Mouse (Mus musculus) hindbrain, postnatal 0 days (tissue): ENCODE results near the gene Braf. TPM values are rescaled to one million over a fixed set of nuclear protein-coding genes. Genes with fewer than 3 reads are reported as not detected.
A peak's percentile ranks its signal among the peaks of the same experiment; 100 is the strongest.

ENCODE experiments used
- ATAC-seq: fragments of 200-750 bp; cut with Nextera tagmentation; 2 replicates; pipeline ENCODE4 v1.8.0; 2017; ENCODE audit warnings: mild to moderate bottlenecking, moderate TSS enrichment, moderate library complexity
- DNase-seq: peaks from one replicate; pipeline ENCODE4 v3.0.0-alpha.2; 2015; ENCODE audit warnings: low spot score
- H3K27ac ChIP-seq: fragments of 300-500 bp; sonication (generic); 2 replicates; pipeline ENCODE4 v1.5.1; 2014; ENCODE audit warnings: mild to moderate bottlenecking
- H3K27me3 ChIP-seq: fragments of 300-500 bp; sonication (generic); 2 replicates; pipeline ENCODE4 v1.6.1; 2014; ENCODE audit warnings: low read length, mixed read lengths; ENCODE audit not compliant: insufficient read depth
- H3K36me3 ChIP-seq: fragments of 300-500 bp; sonication (generic); 2 replicates; pipeline ENCODE4 v1.6.1; 2014; ENCODE audit warnings: low read length, mixed read lengths; ENCODE audit not compliant: insufficient read depth
- H3K4me1 ChIP-seq: fragments of 300-500 bp; sonication (generic); 2 replicates; pipeline ENCODE4 v1.6.1; 2014; ENCODE audit warnings: antibody characterized with exemption, low read length, mixed read lengths; ENCODE audit not compliant: insufficient read depth
- H3K4me2 ChIP-seq: fragments of 300-500 bp; sonication (generic); 2 replicates; pipeline ENCODE4 v1.6.1; 2014; ENCODE audit warnings: low read depth, mild to moderate bottlenecking, low read length, moderate library complexity, mixed read lengths
- H3K4me3 ChIP-seq: fragments of 300-500 bp; sonication (generic); 2 replicates; pipeline ENCODE4 v1.5.1; 2014; ENCODE audit warnings: low read length
- H3K9ac ChIP-seq: fragments of 300-500 bp; sonication (generic); replicated peaks from 2 replicates; pipeline ENCODE4 v1.6.1; 2014; ENCODE audit warnings: mild to moderate bottlenecking, low read length, moderate library complexity, mixed read lengths
- H3K9me3 ChIP-seq: fragments of 300-500 bp; sonication (generic); 2 replicates; pipeline ENCODE4 v1.6.1; 2016; ENCODE audit warnings: low read length, mixed read lengths
- CTCF ChIP-seq: IDR thresholded peaks from 2 replicates; pipeline ENCODE4 v1.5.1; 2016; ENCODE audit warnings: antibody characterized with exemption, control low read depth, low read depth
- WGBS: fragments of 180-500 bp; shearing (Covaris S2); extraction: QIAGEN DNeasy Blood & Tissue Kit; methylation state at CpG from one replicate; pipeline ENCODE4 v1.1.7; 2014; 5-methylcytosine and 5-hydroxymethylcytosine counted together
- polyA plus RNA-seq: library from polyadenylated mRNA; unstranded; fragments of >200 nt; fragmentation: Nextera tagmentation; extraction: Ambion mirVana; gene quantifications from 2 replicates; pipeline ENCODE4 v1.2.1, GENCODE M21; 2015
- total RNA-seq: library from RNA; depleted of rRNA; stranded (reverse); fragments of >200 nt; gene quantifications from 2 replicates; pipeline ENCODE4 v1.2.3, GENCODE M21; 2014

Braf gene
- total and polyA plus RNA-seq, 2 experiments from 2014 or later: 17.3 to 49.6 TPM

DNA sequence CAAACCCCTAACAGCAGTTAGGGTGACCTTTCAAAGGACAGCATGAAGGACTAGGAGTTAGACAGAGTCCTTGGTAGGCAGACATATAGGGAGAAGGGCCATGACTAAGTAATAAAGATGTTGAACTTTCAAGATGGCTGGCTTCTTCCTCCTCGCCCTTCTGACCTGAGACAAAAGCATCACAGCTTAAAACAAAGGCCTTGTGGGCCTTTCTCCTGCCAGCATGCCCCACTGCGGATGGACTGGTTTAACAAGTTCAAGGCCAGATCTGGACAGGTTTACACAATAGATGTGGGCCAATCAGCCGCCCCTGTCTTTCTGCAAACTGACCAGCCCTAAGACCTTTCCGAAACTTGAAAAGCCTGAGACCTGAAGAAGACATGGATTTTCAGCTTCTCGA lies 2.8 kb upstream of the Braf start:
- Histone ChIP-seq H3K9me3 (no peaks in the 10 kb centered on the region), H3K27ac (no peak overlapping the region), H3K4me3 (no peak overlapping the region), H3K27me3 (no peaks in the 10 kb centered on the region), H3K36me3 (no peaks in the 10 kb centered on the region), H3K4me1 (peaks cover 10% of the 10 kb centered on the region; the same call in 1 of the 2 replicates), H3K4me2 (no peak overlapping the region), H3K9ac (no peak overlapping the region)
- DNase-seq (no peak), ATAC-seq (no peak)
- TF ChIP-seq CTCF: no peak
- WGBS: 79% methylated on average over 5 of the region's 5 CpGs

DNA sequence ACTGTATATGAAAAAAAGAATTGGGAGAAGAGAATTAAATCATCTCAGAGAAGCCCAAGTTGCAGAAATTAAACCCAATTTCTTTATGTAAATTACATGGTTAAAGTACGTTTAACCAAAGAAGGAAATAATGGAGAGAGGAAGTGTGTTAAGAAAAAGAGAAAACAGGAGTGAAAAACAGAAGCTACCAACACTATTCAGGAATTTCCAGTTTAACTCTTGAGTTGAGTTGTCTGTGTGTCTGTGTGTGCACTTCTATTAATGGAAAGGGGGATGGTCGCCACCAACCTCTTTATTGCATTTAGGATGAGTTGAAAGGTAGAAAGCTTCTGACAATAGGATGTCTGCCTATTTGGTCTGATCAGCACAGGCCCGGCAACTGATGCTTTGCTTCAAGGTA lies 886 bp upstream of the Braf start:
- H3K4me1 ChIP-seq: peaks cover 16% of the 10 kb centered on the region; the same call in 1 of the 2 replicates
- no peaks in the 10 kb centered on the region for H3K36me3 ChIP-seq
- no peaks in the 10 kb centered on the region for H3K27me3 ChIP-seq
- DNase-seq: no peak
- no peak overlapping the region for H3K4me2 ChIP-seq
- TF ChIP-seq CTCF: no peak
- H3K4me3 ChIP-seq: no peak overlapping the region
- H3K9me3 ChIP-seq: no peaks in the 10 kb centered on the region
- no peak overlapping the region for H3K27ac ChIP-seq
- H3K9ac ChIP-seq: no peak overlapping the region
- WGBS: 75% methylated on average over 3 of the region's 3 CpGs
- ATAC-seq: no peak

DNA sequence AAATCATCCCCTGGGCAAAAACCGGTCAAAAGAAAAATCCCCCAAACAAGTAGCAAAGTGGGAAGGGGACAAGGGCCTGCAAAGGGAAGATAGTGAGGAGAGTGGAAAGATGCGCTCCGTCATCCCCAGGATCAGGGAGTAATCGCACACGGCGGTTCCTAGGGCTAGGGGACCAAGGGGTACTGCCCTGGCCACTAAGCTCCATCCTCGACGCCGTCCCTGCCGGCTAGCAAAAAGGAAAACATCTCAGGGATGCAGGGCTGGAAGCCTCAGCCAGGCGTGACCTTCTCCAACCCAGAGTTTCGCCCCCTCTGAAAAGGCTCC lies 759 bp downstream of the Braf start:
- H3K9me3 ChIP-seq: no peaks in the 10 kb centered on the region
- peak overlapping the region; percentile 94 for H3K4me3 ChIP-seq
- peak overlapping the region; percentile 94 for H3K4me2 ChIP-seq
- peak overlapping the region; percentile 98 for H3K27ac ChIP-seq
- TF ChIP-seq CTCF: no peak
- H3K27me3 ChIP-seq: no peaks in the 10 kb centered on the region
- H3K36me3 ChIP-seq: no peaks in the 10 kb centered on the region
- peaks cover 16% of the 10 kb centered on the region; the same call in 1 of the 2 replicates for H3K4me1 ChIP-seq
- ATAC-seq: no peak
- DNase-seq: no peak
- H3K9ac ChIP-seq: peak overlapping the region; percentile 96
- 0% methylated on average over 11 of the region's 12 CpGs for WGBS

DNA sequence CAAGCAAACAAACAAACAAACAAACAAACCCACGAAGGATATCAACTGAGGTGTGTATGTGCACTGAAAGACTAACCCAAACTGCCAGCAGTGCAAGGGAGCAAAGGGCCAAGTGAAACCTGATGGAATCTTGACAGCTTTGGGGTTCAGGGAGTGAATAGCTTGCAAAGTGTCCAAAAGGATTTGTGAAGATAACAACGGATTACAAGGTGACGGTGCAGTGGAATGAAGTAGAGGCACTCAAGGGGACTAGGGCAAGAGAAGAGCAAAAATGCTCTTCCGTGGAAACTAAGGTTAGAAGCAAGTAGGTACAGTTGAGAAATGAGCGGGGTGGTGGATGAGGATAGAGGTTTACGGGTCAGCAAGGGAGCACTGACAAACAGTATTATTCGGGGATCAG lies 1.2 kb downstream of the Braf start:
- Histone ChIP-seq H3K36me3 (no peaks in the 10 kb centered on the region), H3K27me3 (no peaks in the 10 kb centered on the region), H3K4me2 (peak overlapping the region; percentile 94), H3K4me3 (peak overlapping the region; percentile 94), H3K4me1 (peaks cover 16% of the 10 kb centered on the region; the same call in 1 of the 2 replicates), H3K9me3 (no peaks in the 10 kb centered on the region), H3K9ac (peak overlapping the region; percentile 96), H3K27ac (peak overlapping the region; percentile 98; the same call in 1 of the 2 replicates)
- TF ChIP-seq CTCF: no peak
- 1% methylated on average over 7 of the region's 7 CpGs for WGBS
- ATAC-seq: no peak
- DNase-seq: no peak

DNA sequence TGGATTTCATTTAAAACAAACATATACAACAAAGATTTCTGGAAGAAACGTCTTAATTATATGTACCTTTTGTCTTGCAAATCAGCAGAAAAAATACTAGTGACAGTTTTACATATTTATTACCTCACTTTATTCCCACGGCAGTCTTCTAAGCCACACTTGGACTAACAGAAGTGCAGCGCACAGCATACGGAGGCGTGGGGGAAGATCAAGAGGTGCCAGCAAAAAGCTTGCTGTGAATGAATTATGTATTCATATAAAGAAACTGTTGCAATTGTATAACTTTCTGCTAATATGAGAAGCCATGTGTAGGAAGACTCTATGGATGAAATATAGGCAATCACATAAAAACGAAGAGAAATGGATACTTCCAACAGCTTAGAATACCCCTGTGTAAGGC lies 6.7 kb downstream of the Braf start:
- no peak for DNase-seq
- TF ChIP-seq CTCF: no peak
- WGBS: 62% methylated on average over 6 of the region's 6 CpGs

DNA sequence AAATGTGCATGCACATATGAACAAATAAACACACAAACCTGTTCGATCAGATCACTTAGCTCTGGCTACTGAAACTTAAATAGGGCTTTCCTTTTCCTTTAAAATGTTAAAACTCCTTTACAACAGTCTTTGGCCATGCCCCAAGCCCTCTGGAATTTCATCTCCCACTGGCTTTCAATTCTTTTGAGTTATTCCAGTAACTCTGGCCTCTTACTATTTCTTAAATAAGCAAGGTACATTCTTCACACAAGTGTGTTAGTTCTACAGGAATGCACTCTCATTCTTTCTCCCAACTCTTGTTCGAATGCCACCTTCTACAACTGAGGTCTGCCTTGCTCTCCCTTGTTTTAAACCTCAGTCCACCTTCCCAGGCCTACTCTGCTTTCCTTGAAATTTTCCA lies 8.2 kb downstream of the Braf start:
- H3K4me3 ChIP-seq: no peak overlapping the region
- no peak overlapping the region for H3K4me2 ChIP-seq
- no peak for ATAC-seq
- WGBS: 78% methylated on average over 2 of the region's 2 CpGs
- no peak overlapping the region for H3K9ac ChIP-seq
- H3K27me3 ChIP-seq: no peaks in the 10 kb centered on the region
- DNase-seq: no peak
- H3K36me3 ChIP-seq: no peaks in the 10 kb centered on the region
- H3K4me1 ChIP-seq: no peaks in the 10 kb centered on the region
- no peak for TF ChIP-seq CTCF
- H3K27ac ChIP-seq: no peak overlapping the region
- no peaks in the 10 kb centered on the region for H3K9me3 ChIP-seq

More for the DNA sequence above, 6.7 kb downstream of the Braf start:
- H3K27me3 ChIP-seq: no peaks in the 10 kb centered on the region
- no peaks in the 10 kb centered on the region for H3K9me3 ChIP-seq
- peaks cover 11% of the 10 kb centered on the region; the same call in 1 of the 2 replicates for H3K4me1 ChIP-seq
- H3K27ac ChIP-seq: no peak overlapping the region
- no peaks in the 10 kb centered on the region for H3K36me3 ChIP-seq
- no peak overlapping the region for H3K4me2 ChIP-seq
- no peak overlapping the region for H3K9ac ChIP-seq
- no peak for ATAC-seq
- no peak overlapping the region for H3K4me3 ChIP-seq

DNA sequence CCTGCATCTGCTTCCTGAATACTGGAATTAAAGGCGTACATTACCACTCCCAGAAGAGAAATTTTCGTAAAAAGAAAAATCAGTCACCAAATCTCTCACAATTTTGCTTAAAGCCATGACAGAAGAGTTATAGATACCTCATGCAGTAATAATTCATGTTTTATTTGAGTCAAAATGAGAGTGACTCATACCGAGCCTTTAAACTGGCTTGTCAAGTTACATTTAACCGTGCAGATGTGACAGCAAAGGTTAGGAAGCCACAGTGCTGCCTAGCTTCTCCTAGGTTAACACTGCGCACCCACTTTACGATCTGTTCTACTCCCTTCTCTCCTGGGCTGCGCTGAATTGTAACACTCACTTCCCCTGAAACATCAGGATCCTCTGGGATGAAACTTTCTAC lies 10.9 kb downstream of the Braf start:
- WGBS: 80% methylated on average over 7 of the region's 7 CpGs
- Histone ChIP-seq H3K4me3 (no peak overlapping the region), H3K4me2 (no peak overlapping the region), H3K9me3 (no peaks in the 10 kb centered on the region), H3K4me1 (no peaks in the 10 kb centered on the region), H3K27ac (no peak overlapping the region), H3K27me3 (no peaks in the 10 kb centered on the region), H3K9ac (no peak overlapping the region), H3K36me3 (no peaks in the 10 kb centered on the region)
- no peak for DNase-seq
- no peak for TF ChIP-seq CTCF
- no peak for ATAC-seq
